Mouse (Mus musculus) cerebellum, adult 9-10 months (tissue): ENCODE measurements around the gene Olfr697.
"Not testable (repeated sequence)": the region's sequence is repeated elsewhere in the genome, so short reads cannot be mapped to it uniquely, and the experiment has no call there.

Source experiments
- DNase-seq: peaks from one replicate; pipeline ENCODE4 v3.0.0; 2022

Olfr697 gene

DNA sequence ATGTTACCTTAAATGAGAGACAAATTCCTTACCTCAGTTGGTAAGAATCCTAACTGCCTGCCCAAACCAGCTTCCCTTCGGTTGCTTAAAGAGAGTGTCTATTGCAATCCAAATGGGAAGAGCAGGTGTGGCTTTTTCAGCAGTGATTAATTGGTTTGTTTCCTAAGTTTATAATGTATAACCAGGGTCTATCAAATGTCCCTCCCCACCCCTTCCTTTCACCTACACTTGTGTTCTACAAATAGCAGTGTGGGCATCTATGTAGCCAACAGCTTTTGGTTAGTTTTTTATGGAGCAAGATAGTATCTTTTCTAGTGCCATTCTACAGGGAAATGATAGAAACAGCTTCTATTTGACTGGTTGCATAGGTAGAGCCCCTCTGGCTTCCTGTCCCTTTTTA is at the start of gene Olfr697:
Gene Olfr697, minus strand, starts transcription at position 101 of the 400 bp plus-strand sequence.
- DNase-seq = no peak

GRCm38 (mm10) chr7:106788330-106788729 is 46.1 kb upstream of the Olfr697 start:
- DNase-seq = no peak

- DNase-seq = not testable (repeated sequence)
Measured at GRCm38 (mm10) chr7:106761008-106761407, 18.8 kb upstream of the Olfr697 start.

DNA sequence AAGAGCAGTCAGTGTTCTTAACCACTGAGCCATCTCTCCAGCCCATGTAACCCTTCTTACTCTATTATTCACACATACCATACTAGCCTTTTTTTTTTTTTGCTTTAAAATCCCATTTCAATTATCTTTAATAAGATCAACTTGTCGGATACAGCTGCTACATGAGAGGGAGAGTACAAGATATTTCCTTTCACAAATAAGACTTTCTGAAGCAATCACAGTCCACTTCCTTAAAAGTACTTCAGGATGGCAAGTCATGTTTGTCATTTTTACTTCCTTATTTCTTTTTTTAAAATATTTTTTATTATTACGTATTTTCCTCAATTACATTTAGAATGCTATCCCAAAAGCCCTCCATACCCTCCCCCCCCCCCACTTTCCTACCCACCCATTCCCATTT is 16.6 kb upstream of the Olfr697 start:
- no peak for DNase-seq

GRCm38 (mm10) chr7:106755297-106755696 is 13.1 kb upstream of the Olfr697 start, which contains the start of gene Olfr698:
Gene Olfr698 (minus strand): TSS chr7:106755397.
- no peak for DNase-seq

- DNase-seq = no peak
Measured at GRCm38 (mm10) chr7:106745811-106746210, 3.6 kb upstream of the Olfr697 start.

- DNase-seq = no peak
Measured at GRCm38 (mm10) chr7:106737028-106737427, 5.2 kb downstream of the Olfr697 start.

DNA sequence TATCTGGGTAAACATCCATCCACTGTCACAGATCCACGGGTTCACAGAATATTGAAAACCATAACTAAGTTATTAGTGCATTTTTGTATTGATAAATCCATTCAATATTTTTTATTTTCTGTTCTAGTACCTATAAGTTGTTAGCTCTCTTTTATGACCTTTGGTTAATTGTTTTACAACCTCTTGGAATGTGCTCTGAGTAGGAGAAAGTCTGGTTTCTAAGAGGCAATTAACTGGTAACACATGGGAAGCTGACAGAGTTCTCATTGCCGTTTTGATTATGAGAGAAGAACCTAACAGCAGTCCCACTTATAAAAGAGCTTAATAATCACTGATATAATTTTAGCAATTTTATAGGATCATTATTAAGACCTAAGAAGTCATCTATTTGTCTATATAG is 8.5 kb downstream of the Olfr697 start:
- DNase-seq = no peak

- not testable (repeated sequence) for DNase-seq
Measured at GRCm38 (mm10) chr7:106725654-106726053, 16.6 kb downstream of the Olfr697 start.

DNA sequence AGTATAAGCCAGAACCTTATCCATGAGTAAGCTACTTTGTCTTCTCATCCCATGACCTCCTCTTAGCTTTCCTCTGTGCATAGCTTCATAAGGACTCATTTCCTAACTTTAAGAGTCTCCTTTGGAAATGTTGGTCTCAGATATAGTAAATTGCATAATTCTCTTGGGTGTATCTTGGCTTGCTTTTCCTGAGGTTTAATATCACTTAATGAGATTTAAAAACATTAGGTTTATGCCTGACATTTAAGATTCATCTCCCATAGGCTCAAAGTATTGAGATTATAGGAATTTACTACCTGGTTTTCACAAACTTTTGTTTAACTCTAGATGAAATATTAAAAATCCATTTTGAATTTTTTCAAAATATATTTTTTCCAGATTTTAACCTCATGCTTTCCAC is 25.9 kb downstream of the Olfr697 start, which contains the start of gene Olfr695:
Gene Olfr695, minus strand, starts transcription at position 101 of the 400 bp plus-strand sequence.
- no peak for DNase-seq

DNA sequence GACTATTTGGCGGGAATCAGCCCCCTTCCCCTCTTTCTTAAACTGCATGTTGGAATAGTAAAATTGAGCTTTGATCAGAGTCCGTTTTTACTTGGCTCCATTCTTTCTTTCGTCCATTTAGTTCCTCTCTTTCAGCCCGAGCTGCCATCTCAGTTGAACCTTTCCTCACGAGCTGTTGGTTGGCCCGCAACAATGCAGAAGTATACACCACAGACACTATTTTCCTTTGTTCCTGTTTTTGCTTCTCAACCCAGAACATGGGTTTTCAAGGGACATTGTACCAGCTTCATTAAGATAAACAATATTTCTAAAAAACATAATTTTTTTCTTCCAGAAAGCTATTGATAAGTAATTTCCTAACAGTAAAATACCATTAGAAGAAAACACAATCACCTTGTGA is 30.8 kb downstream of the Olfr697 start:
- no peak for DNase-seq

DNA sequence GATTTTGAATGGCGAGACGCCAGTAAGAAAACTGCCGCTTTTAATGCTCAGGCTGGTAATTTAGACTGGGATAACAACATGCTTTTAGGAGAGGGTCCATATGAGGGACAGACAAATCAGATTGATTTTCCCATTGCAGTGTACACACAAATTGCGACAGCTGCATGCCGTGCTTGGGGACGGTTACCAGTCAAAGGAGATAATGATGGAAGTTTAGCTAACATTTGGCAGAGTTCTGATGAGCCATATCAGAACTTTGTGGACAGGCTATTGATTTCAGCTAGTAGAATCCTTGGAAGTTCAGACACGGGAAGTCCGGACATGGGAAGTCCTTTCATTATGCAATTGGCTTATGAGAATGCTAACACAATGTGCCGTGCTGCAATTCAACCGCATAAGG is 34.5 kb downstream of the Olfr697 start:
- DNase-seq = not testable (repeated sequence)

DNA sequence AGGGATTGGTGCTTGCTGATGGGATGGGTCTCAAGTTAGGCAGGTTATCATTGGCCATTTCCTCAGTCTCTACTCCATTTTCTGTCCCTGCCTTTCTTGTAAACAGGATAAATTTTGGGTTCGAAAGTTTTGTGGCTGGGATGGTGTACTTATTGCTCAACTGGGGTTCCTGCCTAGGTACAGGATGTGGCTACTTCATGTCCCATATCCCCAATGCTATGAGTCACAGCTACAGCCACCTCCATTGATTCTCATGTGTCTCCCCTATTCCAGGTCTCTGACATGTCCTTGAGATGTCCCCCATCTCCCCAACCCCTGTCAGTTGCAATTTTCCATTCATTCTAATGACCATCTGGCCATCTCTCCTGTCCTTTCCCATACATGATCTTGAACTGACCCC is 45.4 kb downstream of the Olfr697 start:
- DNase-seq = no peak

DNA sequence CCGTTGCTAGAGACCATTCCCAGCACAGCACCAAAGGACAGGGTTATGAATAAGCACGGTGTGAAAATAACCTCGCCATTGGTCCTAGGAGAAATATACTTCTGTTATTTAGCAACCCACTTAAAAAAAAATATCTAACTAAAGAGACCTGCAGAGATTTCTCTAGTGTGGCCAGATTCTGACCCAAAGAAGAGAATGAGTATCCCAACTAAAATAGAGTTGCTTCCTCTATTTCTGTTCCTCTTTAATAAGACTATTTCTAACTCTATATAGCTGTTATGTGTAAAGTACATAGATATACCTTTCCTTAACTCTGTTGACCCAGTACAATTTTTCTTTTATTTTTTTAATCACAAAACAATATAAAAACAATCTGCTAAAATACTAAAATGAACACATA is 49.3 kb downstream of the Olfr697 start:
- DNase-seq = no peak

GRCm38 (mm10) chr7:106691714-106692113 is 50.5 kb downstream of the Olfr697 start, which contains the start of gene Olfr694:
Gene Olfr694 (minus strand): TSS chr7:106691814.
- no peak for DNase-seq
